Mouse (Mus musculus): ENCODE measurements around the gene Pros1. TPM values are rescaled to one million over a fixed set of nuclear protein-coding genes. Genes with fewer than 3 reads are reported as not detected.

The Pros1 gene
- total RNA-seq (2014; rRNA removed; ENCODE audit: low replicate concordance) (16.4 and 31.8 TPM in 2 replicates), polyA plus RNA-seq (2015; fragmentation: Nextera tagmentation; extraction: Ambion mirVana) (16.2 and 17.9 TPM in 2 replicates)

GRCm38 (mm10) chr16:62854191-62855068, at the start of gene Pros1:
Gene Pros1 (plus strand): TSS chr16:62854307.
- Histone ChIP-seq H3K4me3 (ENCODE audit: low read depth, low read length) (peak within 1 kb of the TSS; percentile 62), H3K4me2 (ENCODE audit: low read depth, low read length) (peak within 1 kb of the TSS; percentile 76), H3K9ac (replicated peaks; ENCODE audit: low read depth, low read length) (peak within 1 kb of the TSS; percentile 84), H3K27me3 (ENCODE audit: control insufficient read depth, insufficient read depth, low read length) (no peaks in the 10 kb centered on the region), H3K4me1 (ENCODE audit: control insufficient read depth, insufficient read depth) (no peaks in the 10 kb centered on the region), H3K36me3 (replicated peaks; ENCODE audit: control insufficient read depth, insufficient read depth, low read length) (no peaks in the 10 kb centered on the region), H3K27ac (ENCODE audit: low read depth) (peak within 1 kb of the TSS; percentile 73), H3K9me3 (replicated peaks; ENCODE audit: control insufficient read depth, low read length) (no peaks in the 10 kb centered on the region)
- peak; percentile 60 for DNase-seq (ENCODE audit: low spot score)
- 4% methylated on average over 38 of the region's 42 CpGs for WGBS
- peak; percentile 95 for ATAC-seq (ENCODE audit: insufficient read depth, low read depth)
- no peak for TF ChIP-seq CTCF (IDR thresholded peaks at IDR 0.05; ENCODE audit: low read depth)
- no peak for TF ChIP-seq EP300 (IDR thresholded peaks at IDR 0.05; ENCODE audit: low read depth)

- Histone ChIP-seq H3K9me3 (replicated peaks; ENCODE audit: control insufficient read depth, low read length) (no peaks in the 10 kb centered on the region), H3K4me1 (ENCODE audit: control insufficient read depth, insufficient read depth) (no peaks in the 10 kb centered on the region), H3K36me3 (replicated peaks; ENCODE audit: control insufficient read depth, insufficient read depth, low read length) (peaks cover 25% of the 10 kb centered on the region), H3K27me3 (ENCODE audit: control insufficient read depth, insufficient read depth, low read length) (no peaks in the 10 kb centered on the region), H3K9ac (replicated peaks; ENCODE audit: low read depth, low read length) (no peak overlapping the region), H3K27ac (ENCODE audit: low read depth) (no peak overlapping the region), H3K4me3 (ENCODE audit: low read depth, low read length) (no peak overlapping the region), H3K4me2 (ENCODE audit: low read depth, low read length) (no peak overlapping the region)
- ATAC-seq (ENCODE audit: insufficient read depth, low read depth) (no peak), DNase-seq (ENCODE audit: low spot score) (no peak)
- 96% methylated on average over 3 of the region's 3 CpGs for WGBS
- TF ChIP-seq CTCF (IDR thresholded peaks at IDR 0.05; ENCODE audit: low read depth) (no peak), EP300 (IDR thresholded peaks at IDR 0.05; ENCODE audit: low read depth) (no peak)
Observed at GRCm38 (mm10) chr16:62804621-62805020, 49.5 kb upstream of the Pros1 start.

DNA sequence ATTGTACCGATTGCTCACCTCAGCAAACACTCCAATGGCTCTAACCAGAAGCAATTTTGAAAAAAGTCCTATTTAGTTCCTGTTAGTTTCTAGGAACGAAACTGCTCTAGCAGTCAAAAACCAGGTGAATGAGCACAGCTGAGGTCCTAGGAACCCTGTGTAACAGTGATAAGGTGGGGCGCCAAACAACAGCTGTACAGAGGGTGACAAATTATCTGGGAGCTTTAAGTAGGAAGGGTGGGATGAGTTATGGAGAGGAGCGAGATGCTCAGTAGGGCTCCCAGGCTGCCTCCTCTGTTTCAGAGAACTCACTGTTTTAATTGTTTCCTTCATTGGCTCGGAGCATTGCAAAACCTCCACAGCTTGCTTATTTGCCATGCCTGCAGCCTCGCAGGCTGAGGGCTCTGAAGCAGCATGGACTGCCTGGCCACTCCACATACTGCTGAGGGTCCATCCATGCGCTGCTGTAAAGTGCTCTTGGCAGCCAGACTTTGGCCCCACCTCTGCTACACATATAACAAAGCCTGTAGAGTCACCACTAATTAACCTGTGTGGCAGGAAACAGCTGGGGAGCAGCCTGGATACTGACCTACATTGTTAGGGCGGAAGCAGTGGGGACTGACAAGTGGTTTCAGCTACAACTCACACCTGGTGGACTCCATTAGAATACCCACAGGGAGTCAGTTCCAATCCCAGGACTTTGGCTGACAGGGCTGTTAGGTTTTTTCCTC, 46.7 kb upstream of the Pros1 start:
- ATAC-seq (ENCODE audit: insufficient read depth, low read depth) = peak; percentile 51

GRCm38 (mm10) chr16:62810855-62811254, 43.3 kb upstream of the Pros1 start:
- Histone ChIP-seq H3K4me3 (ENCODE audit: low read depth, low read length) (no peak overlapping the region), H3K27ac (ENCODE audit: low read depth) (no peak overlapping the region), H3K27me3 (ENCODE audit: control insufficient read depth, insufficient read depth, low read length) (no peaks in the 10 kb centered on the region), H3K36me3 (replicated peaks; ENCODE audit: control insufficient read depth, insufficient read depth, low read length) (no peaks in the 10 kb centered on the region), H3K4me2 (ENCODE audit: low read depth, low read length) (no peak overlapping the region), H3K9ac (replicated peaks; ENCODE audit: low read depth, low read length) (no peak overlapping the region), H3K4me1 (ENCODE audit: control insufficient read depth, insufficient read depth) (no peaks in the 10 kb centered on the region), H3K9me3 (replicated peaks; ENCODE audit: control insufficient read depth, low read length) (no peaks in the 10 kb centered on the region)
- TF ChIP-seq EP300 (IDR thresholded peaks at IDR 0.05; ENCODE audit: low read depth) (no peak), CTCF (IDR thresholded peaks at IDR 0.05; ENCODE audit: low read depth) (no peak)
- DNase-seq (ENCODE audit: low spot score) = no peak
- WGBS = 59% methylated on average over 4 of the region's 4 CpGs
- no peak for ATAC-seq (ENCODE audit: insufficient read depth, low read depth)

More for the DNA sequence above, 46.7 kb upstream of the Pros1 start:
- Histone ChIP-seq H3K9ac (replicated peaks; ENCODE audit: low read depth, low read length) (no peak overlapping the region), H3K9me3 (replicated peaks; ENCODE audit: control insufficient read depth, low read length) (no peaks in the 10 kb centered on the region), H3K4me1 (ENCODE audit: control insufficient read depth, insufficient read depth) (no peaks in the 10 kb centered on the region), H3K36me3 (replicated peaks; ENCODE audit: control insufficient read depth, insufficient read depth, low read length) (peaks cover 17% of the 10 kb centered on the region), H3K4me2 (ENCODE audit: low read depth, low read length) (no peak overlapping the region), H3K4me3 (ENCODE audit: low read depth, low read length) (no peak overlapping the region), H3K27me3 (ENCODE audit: control insufficient read depth, insufficient read depth, low read length) (no peaks in the 10 kb centered on the region), H3K27ac (ENCODE audit: low read depth) (peak overlapping the region; percentile 41; the same call in 1 of the 2 replicates)
- TF ChIP-seq EP300 (IDR thresholded peaks at IDR 0.05; ENCODE audit: low read depth) (no peak), CTCF (IDR thresholded peaks at IDR 0.05; ENCODE audit: low read depth) (no peak)
- no peak for DNase-seq (ENCODE audit: low spot score)
- WGBS = 58% methylated on average over 8 of the region's 8 CpGs

DNA sequence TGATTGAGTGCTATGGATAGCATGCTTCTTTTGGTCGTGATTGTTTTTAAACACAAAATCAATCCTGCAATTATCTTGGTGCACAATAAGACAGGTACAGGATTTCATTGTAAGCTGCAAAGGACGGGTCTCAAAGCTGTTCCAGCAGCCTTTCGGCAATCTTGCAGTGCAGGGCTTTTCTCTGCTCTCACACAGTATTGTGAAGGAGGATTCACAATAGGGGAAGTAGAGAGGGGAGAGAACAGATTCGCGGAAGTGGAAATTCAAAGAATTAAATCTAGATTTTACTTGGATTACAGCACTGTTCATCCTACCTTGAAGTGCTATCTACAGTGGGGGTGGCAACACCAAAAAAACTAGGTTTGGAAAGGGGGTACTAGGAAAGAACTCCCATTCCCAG, 40.3 kb upstream of the Pros1 start:
- Histone ChIP-seq H3K27ac (ENCODE audit: low read depth) (no peak overlapping the region), H3K9ac (replicated peaks; ENCODE audit: low read depth, low read length) (no peak overlapping the region)
- 87% methylated on average over 5 of the region's 5 CpGs for WGBS

More for the DNA sequence above, 40.3 kb upstream of the Pros1 start:
- H3K9me3 ChIP-seq (replicated peaks; ENCODE audit: control insufficient read depth, low read length) = no peaks in the 10 kb centered on the region
- no peaks in the 10 kb centered on the region for H3K27me3 ChIP-seq (ENCODE audit: control insufficient read depth, insufficient read depth, low read length)
- TF ChIP-seq EP300 (IDR thresholded peaks at IDR 0.05; ENCODE audit: low read depth) (no peak), CTCF (IDR thresholded peaks at IDR 0.05; ENCODE audit: low read depth) (no peak)
- H3K4me2 ChIP-seq (ENCODE audit: low read depth, low read length) = no peak overlapping the region
- no peaks in the 10 kb centered on the region for H3K4me1 ChIP-seq (ENCODE audit: control insufficient read depth, insufficient read depth)
- H3K36me3 ChIP-seq (replicated peaks; ENCODE audit: control insufficient read depth, insufficient read depth, low read length) = peaks cover 3% of the 10 kb centered on the region; the same call in 1 of the 2 replicates
- ATAC-seq (ENCODE audit: insufficient read depth, low read depth) = no peak
- no peak overlapping the region for H3K4me3 ChIP-seq (ENCODE audit: low read depth, low read length)
- no peak for DNase-seq (ENCODE audit: low spot score)

Data from heart, postnatal 0 days (tissue).